Mouse (Mus musculus): ENCODE measurements around the gene Zfyve28.

Zfyve28 gene

DNA sequence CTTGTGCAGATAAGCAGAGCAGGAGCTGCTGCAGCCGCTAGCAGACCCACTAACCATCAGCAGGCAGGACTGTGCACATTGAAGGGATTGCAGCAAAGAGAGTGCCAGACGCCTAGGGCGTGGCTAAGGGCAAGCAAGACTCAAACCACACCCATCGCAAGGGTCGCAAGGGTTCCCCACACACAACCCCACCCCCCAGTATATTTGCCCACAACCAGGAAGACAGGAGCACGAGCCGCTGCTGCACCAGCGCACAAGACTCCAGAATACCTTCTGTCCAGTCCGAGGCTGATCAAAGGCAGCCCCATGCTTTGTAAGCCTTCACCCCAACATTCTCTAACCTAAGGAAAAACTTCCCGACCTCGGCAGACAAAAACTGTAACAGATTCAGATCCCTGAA, 1.7 kb downstream of the Zfyve28 start:
- no peak for DNase-seq (ENCODE audit: low spot score)

DNA sequence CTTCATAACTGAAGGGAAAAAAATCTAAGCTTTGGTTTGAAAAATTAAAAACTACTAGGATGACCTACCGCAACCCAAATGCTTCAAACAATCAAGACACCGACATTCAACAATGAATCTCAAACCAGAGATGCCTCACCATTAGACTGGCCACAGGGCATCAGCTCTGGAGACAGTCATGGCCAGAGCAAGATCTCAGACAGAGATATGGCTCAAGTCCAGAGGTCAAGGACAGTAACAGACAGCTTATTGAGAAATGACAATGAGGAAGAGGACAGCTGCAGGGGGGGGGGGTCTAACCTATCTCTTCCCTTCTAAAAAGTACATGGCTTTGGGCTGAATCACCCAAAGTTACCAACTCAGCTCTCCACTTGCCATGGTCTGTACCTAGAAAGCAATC, 3.0 kb downstream of the Zfyve28 start:
- DNase-seq (ENCODE audit: low spot score), result no peak

GRCm38 (mm10) chr5:34284156-34284750, 4.0 kb downstream of the Zfyve28 start:
- no peak for DNase-seq (ENCODE audit: low spot score)

DNA sequence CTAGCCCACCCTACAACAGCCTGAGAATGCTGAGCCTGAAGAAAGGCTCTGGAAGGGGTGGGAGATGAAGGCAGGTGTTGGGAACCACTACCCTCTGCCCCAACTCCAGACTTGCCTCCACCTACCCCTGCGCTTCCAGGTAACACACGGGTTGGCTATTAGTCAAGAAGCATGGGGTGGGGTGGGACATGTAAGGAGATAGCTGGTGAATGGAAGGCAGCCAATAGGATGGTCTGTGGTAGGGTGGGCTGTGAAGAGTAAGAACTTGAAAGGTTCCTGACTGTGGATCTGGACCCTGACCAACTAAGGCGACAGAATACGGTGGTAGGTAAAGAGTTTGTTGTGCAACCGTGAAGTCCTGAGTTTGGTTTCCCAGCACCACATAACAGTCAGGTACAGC, 4.9 kb downstream of the Zfyve28 start:
- DNase-seq (ENCODE audit: low spot score), result no peak

GRCm38 (mm10) chr5:34280976-34281375, 7.3 kb downstream of the Zfyve28 start:
- DNase-seq (ENCODE audit: low spot score), result no peak

DNA sequence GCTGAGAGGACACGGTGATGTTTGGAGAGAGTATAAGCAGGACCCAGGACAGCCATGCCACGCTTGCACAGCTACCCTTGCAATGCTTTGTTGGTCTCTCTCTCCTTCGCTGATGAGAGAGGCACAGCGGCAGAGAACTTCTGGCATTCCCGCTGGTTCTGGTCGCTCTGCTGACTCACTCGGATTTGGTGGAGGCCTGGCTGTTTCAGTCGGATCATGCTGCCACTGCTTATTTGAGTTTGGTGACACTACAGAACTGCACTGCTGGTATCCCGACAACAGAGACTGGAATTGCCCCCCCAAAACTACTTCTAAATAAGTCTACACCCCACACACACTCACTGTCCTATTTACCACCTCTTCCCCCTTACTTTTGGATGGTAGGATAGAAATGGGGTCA, 9.0 kb downstream of the Zfyve28 start:
- DNase-seq (ENCODE audit: low spot score), result no peak

GRCm38 (mm10) chr5:34278058-34278457, 10.2 kb downstream of the Zfyve28 start:
- no peak for DNase-seq (ENCODE audit: low spot score)

- peak; percentile 62 for DNase-seq (ENCODE audit: low spot score)
Measured at GRCm38 (mm10) chr5:34276746-34277145, 11.5 kb downstream of the Zfyve28 start.

- no peak for DNase-seq (ENCODE audit: low spot score)
Measured at GRCm38 (mm10) chr5:34276191-34276590, 12.1 kb downstream of the Zfyve28 start.

GRCm38 (mm10) chr5:34274676-34275293, 13.5 kb downstream of the Zfyve28 start:
- no peak for DNase-seq (ENCODE audit: low spot score)

- DNase-seq (ENCODE audit: low spot score), result no peak
Measured at GRCm38 (mm10) chr5:34274268-34274667, 14.0 kb downstream of the Zfyve28 start.

DNA sequence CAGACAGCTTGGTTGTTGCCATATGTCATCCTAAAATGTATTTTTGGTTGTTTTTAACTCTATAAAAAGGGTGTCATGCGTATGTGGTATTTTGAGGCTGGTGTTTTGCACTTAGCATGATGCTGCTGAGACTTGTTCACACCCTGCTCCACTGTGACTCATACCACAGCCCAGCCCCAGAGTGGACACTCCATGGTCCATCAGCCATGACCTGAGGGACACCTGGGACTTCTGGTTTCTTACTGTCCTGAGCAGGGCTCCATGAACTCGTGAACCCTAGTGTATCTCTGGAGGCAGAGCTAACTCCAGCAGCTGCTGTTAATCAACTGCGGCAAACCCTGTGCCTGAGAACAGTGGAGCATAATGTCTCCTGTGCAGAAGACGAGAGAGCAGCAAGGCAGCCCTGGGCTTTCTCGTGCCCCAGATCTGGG, 15.0 kb downstream of the Zfyve28 start:
- DNase-seq (ENCODE audit: low spot score), result no peak

DNA sequence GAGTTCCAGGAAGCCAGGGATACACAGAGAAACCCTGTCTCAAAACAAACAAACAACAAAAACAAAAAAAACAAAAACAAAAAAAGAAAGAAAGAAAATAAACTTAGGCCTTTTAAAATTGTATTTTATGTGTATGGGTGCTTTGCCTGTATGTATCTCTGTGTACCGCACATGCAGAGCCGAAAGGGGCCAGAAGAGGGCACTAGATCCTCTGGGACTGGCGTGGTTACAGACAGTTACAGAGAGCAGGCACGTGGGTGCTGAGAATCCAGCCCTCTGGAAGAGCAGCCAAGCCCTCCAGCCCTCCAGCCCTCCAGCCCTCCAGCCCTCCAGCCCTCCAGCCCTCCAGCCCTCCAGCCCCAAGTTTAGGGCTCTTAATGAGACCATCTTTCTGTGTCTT, 16.5 kb downstream of the Zfyve28 start:
- no peak for DNase-seq (ENCODE audit: low spot score)

DNA sequence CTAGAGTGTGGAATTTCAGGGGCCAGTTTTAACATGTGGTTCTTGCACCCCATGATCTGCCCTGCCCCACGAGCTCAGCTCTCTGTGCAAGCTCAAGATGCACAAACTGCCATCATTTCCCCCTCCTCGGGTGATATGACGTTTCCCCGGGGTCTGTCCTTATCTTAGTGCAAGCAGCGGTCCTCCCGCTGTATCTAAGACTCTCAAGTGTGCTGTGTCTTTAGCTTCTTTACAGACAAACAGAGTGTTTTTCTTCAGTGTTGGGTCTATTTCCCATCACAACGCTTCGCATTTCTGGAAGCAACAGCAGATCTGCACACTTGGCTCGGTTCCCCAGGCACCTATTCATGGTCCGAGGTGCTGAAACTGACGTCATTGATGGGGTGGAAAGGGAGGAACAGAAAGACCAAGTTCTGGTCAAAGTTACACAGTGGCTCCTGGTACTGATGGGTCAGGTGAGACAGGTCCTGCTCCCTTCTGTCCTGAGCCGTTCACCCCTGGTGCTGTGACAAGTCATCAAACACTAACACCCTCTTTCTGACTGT, 18.3 kb downstream of the Zfyve28 start:
- no peak for DNase-seq (ENCODE audit: low spot score)

- DNase-seq (ENCODE audit: low spot score), result no peak
Measured at GRCm38 (mm10) chr5:34269197-34269920, 18.9 kb downstream of the Zfyve28 start.

GRCm38 (mm10) chr5:34266065-34266464, 22.2 kb downstream of the Zfyve28 start:
- no peak for DNase-seq (ENCODE audit: low spot score)

GRCm38 (mm10) chr5:34259172-34259816, 29.0 kb downstream of the Zfyve28 start:
- DNase-seq (ENCODE audit: low spot score), result no peak

DNA sequence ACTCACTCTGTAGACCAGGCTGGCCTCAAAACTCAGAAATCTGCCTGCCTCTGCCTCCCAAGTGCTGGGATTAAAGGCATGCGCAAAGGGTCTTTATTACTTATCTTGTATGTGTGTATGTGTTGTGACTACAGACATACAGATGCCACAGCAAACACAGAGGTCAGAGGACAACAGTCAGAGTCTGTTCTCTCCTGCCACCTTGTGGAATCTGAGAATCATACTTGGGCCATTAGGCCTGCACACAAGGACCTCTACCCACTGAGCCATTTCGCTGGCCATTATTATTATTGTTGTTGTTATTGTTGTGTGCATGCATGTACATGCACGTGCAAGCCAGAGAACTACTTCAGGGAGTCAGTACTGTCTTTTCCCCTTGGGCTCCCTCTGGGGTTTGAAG, 33.1 kb downstream of the Zfyve28 start:
- DNase-seq (ENCODE audit: low spot score), result no peak

GRCm38 (mm10) chr5:34254309-34254708, 33.9 kb downstream of the Zfyve28 start:
- DNase-seq (ENCODE audit: low spot score), result no peak

GRCm38 (mm10) chr5:34252967-34253519, 35.2 kb downstream of the Zfyve28 start:
- no peak for DNase-seq (ENCODE audit: low spot score)

DNA sequence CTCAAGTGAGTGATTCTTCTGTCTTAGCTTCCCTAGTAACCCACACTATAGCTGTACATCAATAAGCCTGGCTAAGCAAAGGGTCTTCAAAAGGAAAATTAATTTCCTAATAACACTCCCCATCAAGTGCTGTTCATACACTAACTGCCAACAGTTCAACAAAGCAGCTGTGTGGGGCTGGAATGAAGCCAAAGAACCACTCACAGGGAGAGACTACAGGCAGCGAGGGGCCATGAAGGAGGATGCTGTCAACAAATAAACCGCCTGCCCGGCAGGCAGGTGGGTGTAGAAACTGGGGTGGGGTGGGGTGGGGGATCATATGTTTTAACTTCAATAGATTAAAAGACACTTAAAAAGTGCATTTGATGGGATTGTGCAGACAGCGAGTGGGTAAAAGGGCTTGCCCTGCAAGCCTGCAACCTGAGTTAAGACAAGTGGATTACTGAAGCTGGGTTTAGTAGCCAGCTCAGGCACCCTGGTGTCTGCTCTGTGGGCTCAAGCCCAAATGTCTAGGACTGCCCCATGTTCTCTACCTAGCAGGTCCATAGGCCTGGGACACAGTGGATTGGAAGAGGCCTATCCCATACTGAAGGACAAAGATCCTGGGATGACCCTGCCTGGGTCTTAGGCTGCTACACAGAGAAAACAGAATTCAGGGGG, 35.8 kb downstream of the Zfyve28 start:
- DNase-seq (ENCODE audit: low spot score), result no peak

GRCm38 (mm10) chr5:34251794-34252193, 36.5 kb downstream of the Zfyve28 start:
- no peak for DNase-seq (ENCODE audit: low spot score)

Measured in left cerebral cortex, adult 11 months (tissue).